Mouse (Mus musculus) megakaryocyte, embryonic 14.5 days (primary cell): ENCODE measurements around the gene Arf3.

Source experiments
- FLI1 ChIP-seq: IDR thresholded peaks from 2 replicates; pipeline ENCODE4 v1.6.1; 2012; ENCODE audit warnings: low read length, inconsistent platforms, mixed read lengths
- GATA1 ChIP-seq: IDR thresholded peaks from 3 replicates; pipeline ENCODE4 v1.6.1; 2012; ENCODE audit warnings: mixed read lengths, low read length, inconsistent platforms, borderline replicate concordance

DNA sequence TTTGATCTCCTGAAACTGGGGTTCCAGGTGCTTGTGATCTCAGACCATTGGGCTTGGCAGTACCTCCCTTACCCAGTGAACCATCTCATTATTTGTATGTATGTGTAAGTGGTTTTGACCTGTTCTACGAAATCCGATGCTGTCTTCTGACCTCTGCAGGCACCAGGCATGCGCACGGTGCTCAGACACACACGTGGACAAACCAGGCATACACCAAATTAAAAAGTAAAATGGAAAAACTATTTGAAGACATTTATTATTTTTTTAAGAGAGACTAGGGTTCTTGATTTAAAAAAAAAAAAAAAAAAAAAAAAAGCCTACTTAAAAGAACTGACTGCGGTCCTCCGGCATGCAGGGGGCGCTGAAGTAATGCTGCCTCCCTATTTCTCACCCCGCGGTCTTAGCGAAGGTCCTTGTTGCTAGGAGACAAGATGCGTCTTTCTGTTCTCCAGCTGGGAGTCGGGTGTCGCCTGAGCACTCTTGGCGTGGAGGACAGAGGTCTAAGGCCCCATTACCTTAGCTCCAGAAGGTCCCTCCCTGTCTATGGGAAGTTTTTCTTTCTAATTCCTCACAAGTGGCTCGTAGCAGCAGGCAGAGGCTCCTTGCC, 55.1 kb downstream of the Arf3 start, which contains the start of gene Ccdc65:
- TF ChIP-seq GATA1 (no peak), FLI1 (no peak)
